In the genomic region with DNA sequence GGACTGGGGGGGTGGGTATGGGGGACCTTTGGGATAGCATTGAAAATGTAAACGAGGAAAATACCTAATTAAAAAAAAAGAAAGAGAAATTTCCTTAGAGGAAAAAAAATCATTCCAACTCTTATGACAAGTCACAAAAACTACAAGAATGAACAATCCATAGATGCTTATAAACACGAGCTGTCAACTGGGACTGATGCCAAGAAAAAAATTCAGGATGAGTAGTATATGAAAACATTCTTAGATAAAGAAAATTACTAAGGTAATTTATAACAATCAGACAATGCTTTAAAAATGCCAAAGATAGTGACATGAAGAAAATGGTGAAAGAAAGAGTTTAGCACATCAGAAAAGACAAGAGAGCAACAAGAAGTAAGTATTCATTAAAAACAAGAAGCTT, we compare ENCODE assay signal across 18 mouse cellular contexts.
"Had no signal": no experiment of that assay in that cellular context is flagged by ENCODE, and none has a peak within 500 bp of the region (broad histone marks: within the 10 kb centered on the region; RNA-seq: fewer than 3 reads in every experiment).

No protein-coding gene starts in this region.

- H3K4me3 ChIP-seq: midbrain, embryonic 10.5 days; midbrain, embryonic 12.5 days; myocyte; neural tube, embryonic 13.5 days; neural tube, embryonic 15.5 days had no signal

- H3K4me1 ChIP-seq: midbrain, embryonic 10.5 days; midbrain, embryonic 12.5 days; neural tube, embryonic 13.5 days; neural tube, embryonic 15.5 days had no signal

- ATAC-seq: midbrain, embryonic 16.5 days had no signal

- DNase-seq: lung, adult 2 months; lung, postnatal 10 days; lung, postnatal 4 days; midbrain, embryonic 14.5 days; retina, postnatal 1 day; right cerebral cortex, adult 18-20 months; right cerebral cortex, postnatal 25 days; right cerebral cortex, postnatal 4 days; spleen, adult 18-20 months; thymus, adult 18-20 months; thymus, postnatal 14 days; thymus, postnatal 36 days had no signal

- H3K27me3 ChIP-seq: midbrain, embryonic 12.5 days; neural tube, embryonic 13.5 days; neural tube, embryonic 15.5 days had no signal

- H3K9ac ChIP-seq: midbrain, embryonic 12.5 days; neural tube, embryonic 13.5 days; neural tube, embryonic 15.5 days had no signal

- H3K36me3 ChIP-seq: midbrain, embryonic 10.5 days; midbrain, embryonic 12.5 days; neural tube, embryonic 13.5 days; neural tube, embryonic 15.5 days had no signal

- H3K9me3 ChIP-seq: midbrain, embryonic 12.5 days; neural tube, embryonic 13.5 days; neural tube, embryonic 15.5 days had no signal

- H3K27ac ChIP-seq: midbrain, embryonic 10.5 days; midbrain, embryonic 12.5 days; neural tube, embryonic 13.5 days; neural tube, embryonic 15.5 days had no signal

- H3K4me2 ChIP-seq: midbrain, embryonic 12.5 days; neural tube, embryonic 13.5 days; neural tube, embryonic 15.5 days had no signal
